Mouse (Mus musculus): ENCODE measurements around the gene Pramef6. TPM values are rescaled to one million over a fixed set of nuclear protein-coding genes. Genes with fewer than 3 reads are reported as not detected.

Gene Pramef6
- not detected in 2 replicates for polyA plus RNA-seq (2015; fragmentation: Nextera tagmentation; extraction: Ambion mirVana)

DNA sequence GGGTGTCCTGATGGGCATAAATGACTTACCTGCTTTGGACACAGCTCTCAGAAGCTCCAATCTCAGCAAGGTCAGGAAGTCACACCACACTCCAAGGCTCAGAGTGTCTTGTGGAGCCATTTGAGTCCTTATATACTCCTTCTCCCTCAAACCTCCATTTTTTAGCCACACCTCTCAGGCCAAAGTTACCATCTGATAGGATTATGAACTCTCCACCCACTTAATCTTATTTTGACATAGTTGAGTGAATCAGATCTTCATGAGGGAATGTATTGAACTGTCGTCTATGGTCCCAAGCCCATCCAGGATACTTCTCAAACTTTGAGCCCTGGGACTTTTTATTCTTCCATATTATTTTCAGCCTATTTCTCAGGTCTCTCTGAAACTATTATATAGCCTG is at the start of gene Pramef6:
Pramef6 (minus strand) TSS at position 101 of the 400 bp plus-strand sequence.

DNA sequence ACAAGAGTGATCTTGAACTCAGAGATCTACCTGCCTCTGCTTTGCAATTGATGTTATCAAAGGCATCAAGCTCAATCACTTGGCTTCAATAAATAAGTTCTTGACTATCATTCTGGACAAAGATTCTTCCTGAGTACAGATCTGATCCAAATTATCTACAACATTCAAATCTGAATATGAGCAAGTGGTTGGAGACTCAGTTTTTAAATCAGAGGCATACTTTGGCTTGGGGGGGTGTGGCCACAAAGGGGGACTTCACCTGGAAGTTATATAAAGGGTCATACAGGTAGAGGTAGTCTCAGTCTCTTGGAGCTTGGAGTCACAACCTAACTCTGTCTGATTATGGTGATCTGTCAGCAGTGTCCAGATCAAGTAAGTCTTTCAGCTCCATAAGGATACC is 54.0 kb downstream of the Pramef6 start, which contains the start of gene Gm13103:
Gm13103 (plus strand) TSS at position 301 of the 400 bp plus-strand sequence.

Other genes with a start within 250 kb of the Pramef6 start
- gene Gm13088, start 243.1 kb downstream of the Pramef6 start, polyA plus RNA-seq (2015; fragmentation: Nextera tagmentation; extraction: Ambion mirVana): not detected in 2 replicates
- gene Gm13089, start 197.7 kb downstream of the Pramef6 start, polyA plus RNA-seq (2015; fragmentation: Nextera tagmentation; extraction: Ambion mirVana): not detected in 2 replicates
- not detected in 2 replicates for gene Gm13078, start 180.9 kb downstream of the Pramef6 start, polyA plus RNA-seq (2015; fragmentation: Nextera tagmentation; extraction: Ambion mirVana)
- gene Gm13023, start 111.0 kb downstream of the Pramef6 start, polyA plus RNA-seq (2015; fragmentation: Nextera tagmentation; extraction: Ambion mirVana): not detected in 2 replicates
- not detected in 2 replicates for gene Gm13084, start 84.3 kb downstream of the Pramef6 start, polyA plus RNA-seq (2015; fragmentation: Nextera tagmentation; extraction: Ambion mirVana)
- gene Gm13103, start 53.9 kb downstream of the Pramef6 start, polyA plus RNA-seq (2015; fragmentation: Nextera tagmentation; extraction: Ambion mirVana): not detected in 2 replicates
- not detected in 2 replicates for gene Pramef25, start 50.6 kb upstream of the Pramef6 start, polyA plus RNA-seq (2015; fragmentation: Nextera tagmentation; extraction: Ambion mirVana)
- not detected in 2 replicates for gene Gm13101, start 66.6 kb upstream of the Pramef6 start, polyA plus RNA-seq (2015; fragmentation: Nextera tagmentation; extraction: Ambion mirVana)
- gene Pramef17, start 94.0 kb upstream of the Pramef6 start, polyA plus RNA-seq (2015; fragmentation: Nextera tagmentation; extraction: Ambion mirVana): not detected in 2 replicates
- not detected in 2 replicates for gene Pramel4, start 158.7 kb upstream of the Pramef6 start, polyA plus RNA-seq (2015; fragmentation: Nextera tagmentation; extraction: Ambion mirVana)
- not detected in 2 replicates for gene Gm13102, start 206.1 kb upstream of the Pramef6 start, polyA plus RNA-seq (2015; fragmentation: Nextera tagmentation; extraction: Ambion mirVana)

All from urinary bladder, postnatal 0 days (tissue).